Mouse (Mus musculus): ENCODE results near the gene Gm10188. TPM values are rescaled to one million over a fixed set of nuclear protein-coding genes. Genes with fewer than 3 reads are reported as not detected.
A peak's percentile ranks its signal among the peaks of the same experiment; 100 is the strongest.

The Gm10188 gene
- total and polyA plus RNA-seq, 2 experiments from 2014 or later, result 0.22 TPM; not detected in 1

DNA sequence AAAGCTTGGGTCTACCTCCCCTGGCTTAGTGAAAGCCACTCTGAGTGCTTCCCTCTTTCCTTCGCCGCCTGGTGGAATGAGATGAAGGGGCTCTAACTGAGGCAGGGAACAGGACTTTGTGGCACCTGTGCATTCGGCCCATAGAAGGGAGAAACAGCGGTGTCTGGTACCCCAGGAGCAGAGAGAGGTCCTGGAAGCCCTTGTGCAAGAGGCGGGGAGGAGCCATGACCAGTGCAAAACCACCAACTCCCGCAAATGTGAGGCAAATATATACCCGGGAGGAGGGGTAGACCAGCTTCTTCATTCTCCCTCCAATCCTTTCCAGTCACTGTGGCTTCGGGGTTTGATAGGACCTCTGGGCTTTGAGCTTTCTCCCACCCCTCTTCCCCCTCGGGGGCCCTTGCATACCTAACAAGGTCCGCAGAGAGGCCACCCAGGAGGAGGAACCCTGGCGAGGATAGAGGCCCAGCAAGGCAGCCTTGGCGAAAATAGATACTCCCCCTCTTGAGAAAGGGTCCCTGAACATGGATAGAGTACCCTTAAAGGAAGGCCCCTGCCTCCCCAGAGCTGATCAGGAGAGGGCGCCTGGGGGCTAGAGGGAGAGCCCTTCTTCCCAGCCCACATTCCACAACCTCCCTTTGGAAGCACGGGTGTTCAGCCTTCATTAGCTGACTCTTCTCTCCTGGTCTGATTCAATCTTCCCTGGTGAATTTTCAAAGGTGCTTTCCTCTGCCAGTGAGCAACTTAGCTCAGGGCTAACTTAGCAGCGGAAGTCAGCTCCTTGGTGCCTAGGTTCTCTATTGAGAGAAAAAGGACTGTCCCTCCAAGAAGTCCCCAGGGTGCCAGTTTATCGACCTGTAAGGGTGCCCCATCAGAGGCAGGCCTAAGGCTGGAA is 37.5 kb downstream of the Gm10188 start:
- peak overlapping the region; percentile 76 for H3K4me2 ChIP-seq (ENCODE audit: low read depth, low read length, poor library complexity, severe bottlenecking)
- DNase-seq (ENCODE audit: low spot score) (peak; percentile 50), ATAC-seq (ENCODE audit: low FRiP score) (peak; percentile 13; the same call in 1 of the 2 replicates)
- H3K9me3 ChIP-seq (ENCODE audit: low read length), result no peaks in the 10 kb centered on the region
- H3K27ac ChIP-seq (ENCODE audit: low read depth, low read length), result peak overlapping the region; percentile 99
- H3K27me3 ChIP-seq (ENCODE audit: insufficient read depth, low read length), result no peaks in the 10 kb centered on the region
- H3K4me1 ChIP-seq (ENCODE audit: insufficient read depth, low read length), result peaks cover 29% of the 10 kb centered on the region
- no peaks in the 10 kb centered on the region for H3K36me3 ChIP-seq (ENCODE audit: insufficient read depth, low read length)
- TF ChIP-seq CTCF (IDR thresholded peaks at IDR 0.05), result peak; percentile 63
- 2% methylated on average over 15 of the region's 16 CpGs for WGBS
- peak overlapping the region; percentile 83 for H3K4me3 ChIP-seq (ENCODE audit: low read depth, low read length)
- peak overlapping the region; percentile 97 for H3K9ac ChIP-seq (replicated peaks; ENCODE audit: low read length, poor library complexity, severe bottlenecking)

DNA sequence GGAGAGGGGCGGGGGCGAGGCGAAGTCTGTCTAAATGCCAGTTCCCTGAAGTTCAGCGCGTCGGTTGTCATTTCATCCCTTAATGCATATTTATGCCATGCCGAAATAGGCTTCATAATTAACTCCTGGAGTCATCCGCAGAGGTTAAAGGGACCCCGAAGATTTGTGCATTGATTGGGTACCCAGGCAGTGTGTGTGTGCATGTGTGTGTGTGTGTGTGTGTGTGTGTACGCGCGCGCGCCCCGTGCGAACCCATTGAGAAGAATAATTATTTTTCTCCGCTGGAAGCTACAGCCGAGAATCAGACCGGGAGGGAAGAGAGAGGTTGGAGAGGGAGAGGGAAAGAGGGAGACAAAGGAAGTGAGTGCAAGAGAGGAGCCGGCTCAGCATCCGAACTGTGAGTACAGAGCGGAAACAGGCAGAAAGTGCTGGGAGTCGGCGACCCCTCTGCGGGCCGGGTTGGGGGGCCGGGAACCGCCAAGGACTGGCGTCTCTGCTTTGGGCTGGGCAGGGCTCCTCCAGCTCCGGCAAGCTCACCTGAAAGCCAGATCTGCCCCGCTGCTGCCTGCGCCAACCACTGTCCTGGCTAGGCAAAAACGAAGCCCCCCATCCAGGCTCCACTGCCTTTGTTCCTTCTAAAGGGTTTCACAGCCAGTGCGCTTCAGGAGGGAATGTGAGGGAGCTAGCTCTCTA is 38.3 kb downstream of the Gm10188 start, which contains the start of the genes Lemd1 and AC124108.1:
Lemd1 (plus strand) TSS at position 339 of the 693 bp plus-strand sequence.
AC124108.1 (plus strand) TSS at position 365 of the 693 bp plus-strand sequence.
- DNase-seq (ENCODE audit: low spot score) (peak; percentile 61), ATAC-seq (ENCODE audit: low FRiP score) (peak; percentile 22; the same call in 1 of the 2 replicates)
- no peaks in the 10 kb centered on the region for H3K36me3 ChIP-seq (ENCODE audit: insufficient read depth, low read length)
- H3K4me3 ChIP-seq (ENCODE audit: low read depth, low read length), result peak within 1 kb of the TSS; percentile 83
- H3K4me1 ChIP-seq (ENCODE audit: insufficient read depth, low read length), result peaks cover 27% of the 10 kb centered on the region
- no peak for TF ChIP-seq CTCF (IDR thresholded peaks at IDR 0.05)
- peak within 1 kb of the TSS; percentile 76 for H3K4me2 ChIP-seq (ENCODE audit: low read depth, low read length, poor library complexity, severe bottlenecking)
- peak within 1 kb of the TSS; percentile 97 for H3K9ac ChIP-seq (replicated peaks; ENCODE audit: low read length, poor library complexity, severe bottlenecking)
- no peaks in the 10 kb centered on the region for H3K27me3 ChIP-seq (ENCODE audit: insufficient read depth, low read length)
- peak within 1 kb of the TSS; percentile 99 for H3K27ac ChIP-seq (ENCODE audit: low read depth, low read length)
- no peaks in the 10 kb centered on the region for H3K9me3 ChIP-seq (ENCODE audit: low read length)
- under 1% methylated on average over 33 of the region's 34 CpGs for WGBS

DNA sequence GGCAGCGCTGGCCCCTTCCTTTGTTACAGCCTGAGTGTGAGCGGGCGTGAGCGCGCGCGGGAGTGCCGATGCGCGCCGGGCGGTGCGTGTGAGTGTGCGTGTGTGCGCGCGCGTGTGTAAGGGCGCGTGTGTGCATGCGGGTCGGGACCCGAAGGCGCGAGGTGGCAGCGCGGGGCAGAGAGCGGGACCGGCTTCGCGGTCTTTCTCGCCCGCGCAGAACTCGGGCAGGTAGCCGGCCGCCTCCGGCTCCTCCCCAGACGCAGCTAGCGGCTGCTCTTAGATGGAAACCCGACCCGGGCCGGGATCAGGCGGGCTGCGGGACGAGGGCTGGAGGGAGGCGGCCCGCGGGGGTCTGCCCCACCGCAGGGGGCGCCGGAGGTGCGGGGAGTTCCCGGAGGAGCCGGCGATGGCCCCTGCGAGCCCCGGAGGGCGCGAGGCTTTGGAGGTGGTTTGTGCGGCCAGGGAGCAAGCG is 38.9 kb downstream of the Gm10188 start:
- peak overlapping the region; percentile 99 for H3K27ac ChIP-seq (ENCODE audit: low read depth, low read length)
- ATAC-seq (ENCODE audit: low FRiP score), result peak; percentile 57
- under 1% methylated on average over 48 of the region's 62 CpGs for WGBS
- peak overlapping the region; percentile 83 for H3K4me3 ChIP-seq (ENCODE audit: low read depth, low read length)
- peak; percentile 38 for DNase-seq (ENCODE audit: low spot score)
- H3K4me2 ChIP-seq (ENCODE audit: low read depth, low read length, poor library complexity, severe bottlenecking), result peak overlapping the region; percentile 76
- H3K36me3 ChIP-seq (ENCODE audit: insufficient read depth, low read length), result no peaks in the 10 kb centered on the region
- peak overlapping the region; percentile 97 for H3K9ac ChIP-seq (replicated peaks; ENCODE audit: low read length, poor library complexity, severe bottlenecking)
- no peaks in the 10 kb centered on the region for H3K27me3 ChIP-seq (ENCODE audit: insufficient read depth, low read length)
- peak; percentile 31; the same call in 1 of the 2 replicates for TF ChIP-seq CTCF (IDR thresholded peaks at IDR 0.05)
- no peaks in the 10 kb centered on the region for H3K9me3 ChIP-seq (ENCODE audit: low read length)
- H3K4me1 ChIP-seq (ENCODE audit: insufficient read depth, low read length), result peaks cover 22% of the 10 kb centered on the region

DNA sequence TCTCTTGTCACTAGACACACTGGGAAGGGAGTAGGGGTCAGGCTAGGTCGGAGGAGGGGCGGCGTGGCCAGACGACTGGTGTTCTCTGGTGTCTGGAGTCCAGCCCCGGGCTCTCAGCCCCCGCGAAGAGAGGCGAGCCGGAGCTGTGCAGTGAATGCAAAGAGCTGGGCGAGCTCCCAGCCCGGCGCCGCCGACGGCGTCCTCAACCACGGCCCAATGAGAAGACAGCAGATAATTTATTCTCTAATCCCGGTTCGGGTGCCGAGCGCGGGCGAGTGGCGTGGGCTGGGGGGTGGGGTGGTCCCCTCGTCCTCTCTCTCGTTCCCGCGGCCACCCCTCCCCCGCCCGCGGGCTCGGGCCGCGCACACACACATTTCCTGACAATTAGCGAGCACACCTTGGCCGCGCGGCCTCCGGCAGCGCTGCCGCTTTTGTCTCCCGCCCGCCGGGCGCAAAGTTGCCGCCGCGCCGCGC is 39.5 kb downstream of the Gm10188 start:
- Histone ChIP-seq H3K4me1 (ENCODE audit: insufficient read depth, low read length) (peaks cover 22% of the 10 kb centered on the region), H3K9ac (replicated peaks; ENCODE audit: low read length, poor library complexity, severe bottlenecking) (peak overlapping the region; percentile 97), H3K27ac (ENCODE audit: low read depth, low read length) (peak overlapping the region; percentile 99), H3K4me2 (ENCODE audit: low read depth, low read length, poor library complexity, severe bottlenecking) (peak overlapping the region; percentile 76), H3K36me3 (ENCODE audit: insufficient read depth, low read length) (no peaks in the 10 kb centered on the region), H3K9me3 (ENCODE audit: low read length) (no peaks in the 10 kb centered on the region), H3K27me3 (ENCODE audit: insufficient read depth, low read length) (no peaks in the 10 kb centered on the region), H3K4me3 (ENCODE audit: low read depth, low read length) (peak overlapping the region; percentile 83)
- no peak for TF ChIP-seq CTCF (IDR thresholded peaks at IDR 0.05)
- DNase-seq (ENCODE audit: low spot score) (peak; percentile 87), ATAC-seq (ENCODE audit: low FRiP score) (peak; percentile 78)
- WGBS, result under 1% methylated on average over 43 of the region's 50 CpGs

DNA sequence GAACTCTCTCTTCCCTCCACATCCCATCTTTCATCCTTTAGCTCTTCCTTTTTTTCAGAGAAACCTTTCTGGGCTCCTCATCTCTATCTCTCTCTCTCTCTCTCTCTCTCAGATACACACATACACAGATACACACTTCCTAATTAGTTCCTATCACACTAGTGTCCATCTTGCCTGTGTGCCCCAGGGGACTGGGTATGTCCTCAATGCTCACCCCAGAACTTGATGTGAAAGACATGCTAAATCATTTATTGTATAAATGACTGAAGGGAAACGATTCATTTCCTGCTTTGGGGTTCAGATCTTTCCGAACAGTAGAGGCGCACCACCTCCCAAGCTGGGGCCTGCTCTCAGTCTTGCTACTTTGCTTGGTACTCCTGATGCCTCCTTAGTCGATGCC is 40.3 kb downstream of the Gm10188 start:
- Histone ChIP-seq H3K4me3 (ENCODE audit: low read depth, low read length) (0 out of 2 replicates have a peak overlapping the region, but pooled peaks have one; percentile 83), H3K4me1 (ENCODE audit: insufficient read depth, low read length) (peaks cover 18% of the 10 kb centered on the region), H3K36me3 (ENCODE audit: insufficient read depth, low read length) (no peaks in the 10 kb centered on the region), H3K9ac (replicated peaks; ENCODE audit: low read length, poor library complexity, severe bottlenecking) (peak overlapping the region; percentile 97; the same call in 1 of the 2 replicates), H3K27me3 (ENCODE audit: insufficient read depth, low read length) (no peaks in the 10 kb centered on the region), H3K9me3 (ENCODE audit: low read length) (no peaks in the 10 kb centered on the region), H3K27ac (ENCODE audit: low read depth, low read length) (peak overlapping the region; percentile 99; the same call in 1 of the 2 replicates), H3K4me2 (ENCODE audit: low read depth, low read length, poor library complexity, severe bottlenecking) (peak overlapping the region; percentile 76)
- WGBS, result 34% methylated on average over 4 of the region's 4 CpGs
- DNase-seq (ENCODE audit: low spot score) (no peak), ATAC-seq (ENCODE audit: low FRiP score) (no peak)
- TF ChIP-seq CTCF (IDR thresholded peaks at IDR 0.05), result peak; percentile 36; the same call in 1 of the 2 replicates
